Mouse (Mus musculus) embryonic fibroblast, embryonic 13.5 days (primary cell): Measurements from ENCODE around the gene Rab3a.

Experiments
- CTCF ChIP-seq: IDR thresholded peaks from 2 replicates; pipeline ENCODE4 v1.5.1; 2011; ENCODE audit warnings: mild to moderate bottlenecking, control low read depth, low read length, moderate library complexity, borderline replicate concordance; ENCODE audit not compliant: insufficient read depth
- POLR2A ChIP-seq: IDR thresholded peaks from 2 replicates; pipeline ENCODE4 v1.6.1; 2011; ENCODE audit warnings: low read depth, mild to moderate bottlenecking, control low read depth, low read length, moderate library complexity

DNA sequence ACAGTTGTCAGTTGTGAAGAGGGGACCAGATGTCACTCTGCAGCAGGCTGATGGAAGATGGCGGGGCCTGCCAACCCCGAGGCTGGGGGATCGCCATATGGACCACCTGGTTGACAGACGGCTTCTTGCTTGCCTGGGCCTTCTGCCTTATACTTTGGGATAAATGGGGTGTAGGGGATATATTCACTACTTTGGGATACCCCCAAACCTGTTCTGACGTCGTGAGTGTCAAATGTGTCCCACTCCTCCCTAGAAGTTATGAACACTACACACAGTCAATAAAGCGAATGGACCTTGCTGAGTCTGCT, 3.8 kb downstream of the Rab3a start:
- TF ChIP-seq CTCF (no peak), POLR2A (no peak)
